Mouse (Mus musculus): ENCODE data around the gene Tmem120b. TPM values are rescaled to one million over a fixed set of nuclear protein-coding genes. Genes with fewer than 3 reads are reported as not detected.

Gene Tmem120b
- polyA plus RNA-seq, 2 experiments = 13.8 to 21.0 TPM

DNA sequence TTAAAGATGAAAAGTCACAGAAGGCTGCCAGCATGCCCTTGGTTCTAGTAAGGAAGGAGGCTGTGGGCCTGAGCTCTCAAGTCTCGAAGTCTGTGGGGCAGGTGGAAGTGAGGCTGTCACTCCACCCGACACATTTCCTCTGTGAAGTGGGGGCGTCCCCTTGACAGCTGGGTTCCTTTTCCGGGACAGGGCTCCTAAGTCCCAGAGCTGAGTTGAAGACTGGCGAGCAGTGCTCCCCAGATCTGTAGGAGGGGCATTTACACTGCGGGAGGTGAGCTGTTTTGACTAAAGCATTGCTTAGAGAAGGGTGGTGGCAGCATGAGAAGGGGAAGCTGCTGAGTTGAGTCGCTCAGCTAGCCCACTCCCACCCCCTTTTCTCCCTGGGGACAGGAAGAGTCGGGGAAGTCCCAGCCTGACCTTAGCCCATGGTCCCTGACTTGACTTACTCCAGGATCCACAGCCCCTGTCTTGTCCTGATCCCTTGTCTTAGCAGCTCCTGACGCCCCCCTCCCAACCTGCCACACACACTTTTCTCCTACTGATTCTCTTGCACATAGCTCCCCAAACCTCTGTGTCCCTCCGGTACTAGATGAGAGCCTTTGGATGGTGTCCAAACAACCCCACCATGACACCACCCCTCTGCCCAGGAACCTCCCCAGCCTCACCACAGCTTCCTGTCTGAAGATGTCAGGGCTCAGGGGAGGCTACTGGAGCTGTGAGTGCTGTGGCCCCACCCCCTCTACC, 60.4 kb downstream of the Tmem120b start:
- WGBS = 68% methylated on average over 10 of the region's 10 CpGs
- Histone ChIP-seq H3K4me3 (replicated peaks; ENCODE audit: low read length) (no peak overlapping the region), H3K36me3 (ENCODE audit: control insufficient read depth, insufficient read depth, low read length) (peaks cover 40% of the 10 kb centered on the region), H3K9ac (ENCODE audit: low read depth, low read length, severe bottlenecking) (no peak overlapping the region), H3K9me3 (ENCODE audit: control insufficient read depth, low read length) (no peaks in the 10 kb centered on the region), H3K27me3 (ENCODE audit: control insufficient read depth, insufficient read depth, low read length) (no peaks in the 10 kb centered on the region), H3K4me2 (replicated peaks; ENCODE audit: low read depth, low read length, severe bottlenecking) (no peak overlapping the region), H3K27ac (replicated peaks; ENCODE audit: low read depth, low read length) (no peak overlapping the region), H3K4me1 (ENCODE audit: control insufficient read depth, insufficient read depth, low read length) (peaks cover 22% of the 10 kb centered on the region)
- ATAC-seq (ENCODE audit: low FRiP score, low read depth) = no peak
- no peak for TF ChIP-seq POLR2A (IDR thresholded peaks at IDR 0.05; ENCODE audit: borderline replicate concordance, extremely low read depth, insufficient read depth, insufficient read length)
- DNase-seq (ENCODE audit: low spot score) = no peak

DNA sequence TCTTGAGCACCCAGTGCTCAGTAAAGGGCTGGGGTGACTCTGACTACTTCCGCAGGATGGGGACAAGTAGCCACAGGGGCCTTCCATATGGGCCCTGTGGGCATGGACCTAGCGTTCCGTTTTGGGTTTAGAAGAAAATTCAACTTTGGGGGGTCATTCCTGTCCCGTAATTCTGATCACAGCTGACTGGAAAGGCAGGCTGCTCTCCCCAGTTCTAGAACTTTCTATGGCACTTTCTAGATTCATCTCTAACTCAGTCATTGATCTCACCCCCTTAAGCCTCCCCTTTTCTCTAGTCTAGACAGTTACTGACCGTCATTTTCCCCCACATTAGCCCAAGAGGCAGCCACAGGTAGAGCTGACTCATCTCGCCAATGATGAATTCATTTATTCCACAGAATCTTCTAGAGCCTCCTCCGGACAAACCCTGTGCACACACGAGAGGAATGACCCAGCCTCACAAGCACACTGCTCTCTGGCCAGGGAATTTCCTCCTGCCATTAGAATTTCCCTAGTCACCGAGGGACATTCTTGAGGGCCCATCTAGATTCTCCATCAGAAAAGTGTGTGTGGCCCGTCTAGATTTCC, 61.0 kb downstream of the Tmem120b start:
- no peak overlapping the region for H3K9ac ChIP-seq (ENCODE audit: low read depth, low read length, severe bottlenecking)
- no peak for DNase-seq (ENCODE audit: low spot score)
- H3K36me3 ChIP-seq (ENCODE audit: control insufficient read depth, insufficient read depth, low read length) = peaks cover 46% of the 10 kb centered on the region
- no peak for TF ChIP-seq POLR2A (IDR thresholded peaks at IDR 0.05; ENCODE audit: borderline replicate concordance, extremely low read depth, insufficient read depth, insufficient read length)
- peaks cover 27% of the 10 kb centered on the region for H3K4me1 ChIP-seq (ENCODE audit: control insufficient read depth, insufficient read depth, low read length)
- H3K4me3 ChIP-seq (replicated peaks; ENCODE audit: low read length) = no peak overlapping the region
- WGBS = 86% methylated on average over 10 of the region's 10 CpGs
- no peaks in the 10 kb centered on the region for H3K27me3 ChIP-seq (ENCODE audit: control insufficient read depth, insufficient read depth, low read length)
- H3K4me2 ChIP-seq (replicated peaks; ENCODE audit: low read depth, low read length, severe bottlenecking) = no peak overlapping the region
- H3K27ac ChIP-seq (replicated peaks; ENCODE audit: low read depth, low read length) = no peak overlapping the region
- ATAC-seq (ENCODE audit: low FRiP score, low read depth) = no peak
- H3K9me3 ChIP-seq (ENCODE audit: control insufficient read depth, low read length) = no peaks in the 10 kb centered on the region

DNA sequence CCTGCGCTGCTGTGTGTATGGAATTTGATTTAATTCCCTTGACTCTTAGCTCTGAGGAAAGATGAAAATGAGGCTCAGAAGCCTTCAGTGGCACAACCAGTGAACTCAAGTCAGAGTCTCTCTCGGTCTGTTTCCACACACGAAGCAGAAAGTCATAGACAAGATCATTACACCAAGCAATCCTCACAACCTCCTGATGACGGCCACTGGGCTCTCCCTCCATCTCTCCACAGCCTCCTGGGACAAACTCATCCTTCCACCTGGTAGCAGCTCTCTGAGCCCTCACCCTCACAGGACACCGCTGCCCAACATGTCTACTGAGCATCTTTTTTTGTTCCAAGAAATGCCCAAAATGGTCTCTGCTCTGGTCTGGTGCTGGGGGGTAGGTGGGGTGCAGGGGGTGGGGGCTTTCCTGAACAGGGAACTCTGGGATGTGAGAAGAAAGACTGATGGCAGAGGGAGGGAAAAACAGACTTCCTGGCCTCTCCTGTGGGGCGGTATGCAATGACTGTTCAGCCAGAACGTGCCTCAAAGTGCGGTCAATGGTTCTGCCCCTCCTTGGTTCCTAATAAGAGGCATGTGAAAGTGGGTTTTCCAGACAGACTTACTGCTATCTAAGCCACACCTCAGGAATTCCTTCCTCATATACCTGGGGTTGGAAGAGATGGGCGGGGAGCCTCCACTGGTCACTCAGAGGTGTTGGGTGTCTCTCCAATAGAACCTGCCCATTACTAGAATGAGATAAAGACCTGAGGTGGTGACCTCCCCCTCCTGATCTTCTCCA, 62.0 kb downstream of the Tmem120b start:
- peaks cover 37% of the 10 kb centered on the region for H3K4me1 ChIP-seq (ENCODE audit: control insufficient read depth, insufficient read depth, low read length)
- no peak overlapping the region for H3K9ac ChIP-seq (ENCODE audit: low read depth, low read length, severe bottlenecking)
- H3K27ac ChIP-seq (replicated peaks; ENCODE audit: low read depth, low read length) = no peak overlapping the region
- peaks cover 51% of the 10 kb centered on the region for H3K36me3 ChIP-seq (ENCODE audit: control insufficient read depth, insufficient read depth, low read length)
- H3K27me3 ChIP-seq (ENCODE audit: control insufficient read depth, insufficient read depth, low read length) = no peaks in the 10 kb centered on the region
- H3K9me3 ChIP-seq (ENCODE audit: control insufficient read depth, low read length) = no peaks in the 10 kb centered on the region
- TF ChIP-seq POLR2A (IDR thresholded peaks at IDR 0.05; ENCODE audit: borderline replicate concordance, extremely low read depth, insufficient read depth, insufficient read length) = no peak
- DNase-seq (ENCODE audit: low spot score) (no peak), ATAC-seq (ENCODE audit: low FRiP score, low read depth) (no peak)
- no peak overlapping the region for H3K4me3 ChIP-seq (replicated peaks; ENCODE audit: low read length)
- WGBS = 85% methylated on average over 9 of the region's 9 CpGs
- no peak overlapping the region for H3K4me2 ChIP-seq (replicated peaks; ENCODE audit: low read depth, low read length, severe bottlenecking)

GRCm38 (mm10) chr5:123130814-123131148, 62.6 kb downstream of the Tmem120b start:
- Histone ChIP-seq H3K27ac (replicated peaks; ENCODE audit: low read depth, low read length) (no peak overlapping the region), H3K9me3 (ENCODE audit: control insufficient read depth, low read length) (no peaks in the 10 kb centered on the region), H3K36me3 (ENCODE audit: control insufficient read depth, insufficient read depth, low read length) (peaks cover 48% of the 10 kb centered on the region), H3K4me3 (replicated peaks; ENCODE audit: low read length) (no peak overlapping the region), H3K9ac (ENCODE audit: low read depth, low read length, severe bottlenecking) (no peak overlapping the region), H3K27me3 (ENCODE audit: control insufficient read depth, insufficient read depth, low read length) (no peaks in the 10 kb centered on the region), H3K4me2 (replicated peaks; ENCODE audit: low read depth, low read length, severe bottlenecking) (no peak overlapping the region), H3K4me1 (ENCODE audit: control insufficient read depth, insufficient read depth, low read length) (peaks cover 42% of the 10 kb centered on the region)
- DNase-seq (ENCODE audit: low spot score) (no peak), ATAC-seq (ENCODE audit: low FRiP score, low read depth) (no peak)
- WGBS = 85% methylated on average over 5 of the region's 5 CpGs
- TF ChIP-seq POLR2A (IDR thresholded peaks at IDR 0.05; ENCODE audit: borderline replicate concordance, extremely low read depth, insufficient read depth, insufficient read length) = no peak

GRCm38 (mm10) chr5:123132308-123133071, 64.3 kb downstream of the Tmem120b start, which contains the start of gene Rhof:
Gene Rhof, minus strand, starts transcription at chr5:123132692.
- WGBS = 5% methylated on average over 44 of the region's 44 CpGs
- ATAC-seq (ENCODE audit: low FRiP score, low read depth) (0 out of 2 replicates have a peak, but pooled peaks have one; percentile 17), DNase-seq (ENCODE audit: low spot score) (peak; percentile 74)
- H3K27ac ChIP-seq (replicated peaks; ENCODE audit: low read depth, low read length) = peak within 1 kb of the TSS; percentile 100
- no peak for TF ChIP-seq POLR2A (IDR thresholded peaks at IDR 0.05; ENCODE audit: borderline replicate concordance, extremely low read depth, insufficient read depth, insufficient read length)
- peaks cover 59% of the 10 kb centered on the region for H3K4me1 ChIP-seq (ENCODE audit: control insufficient read depth, insufficient read depth, low read length)
- H3K4me3 ChIP-seq (replicated peaks; ENCODE audit: low read length) = peak within 1 kb of the TSS; percentile 93
- H3K4me2 ChIP-seq (replicated peaks; ENCODE audit: low read depth, low read length, severe bottlenecking) = peak within 1 kb of the TSS; percentile 100
- no peaks in the 10 kb centered on the region for H3K27me3 ChIP-seq (ENCODE audit: control insufficient read depth, insufficient read depth, low read length)
- peaks cover 50% of the 10 kb centered on the region for H3K36me3 ChIP-seq (ENCODE audit: control insufficient read depth, insufficient read depth, low read length)
- peak within 1 kb of the TSS; percentile 47 for H3K9ac ChIP-seq (ENCODE audit: low read depth, low read length, severe bottlenecking)
- H3K9me3 ChIP-seq (ENCODE audit: control insufficient read depth, low read length) = no peaks in the 10 kb centered on the region

Data from limb, embryonic 14.5 days (tissue).